Mouse (Mus musculus) kidney, adult 2 months (tissue): ENCODE data around the gene Pank1. TPM values are rescaled to one million over a fixed set of nuclear protein-coding genes. Genes with fewer than 3 reads are reported as not detected.

ENCODE experiments used
- DNase-seq: peaks from one replicate; pipeline ENCODE4 v3.0.0; 2021
- H3K27ac ChIP-seq: fragments of 200-500 bp; 2 replicates; pipeline ENCODE4 v1.5.1; 2012; ENCODE audit warnings: low read depth, low read length, control low read depth, inconsistent platforms; ENCODE audit not compliant: insufficient read depth
- H3K27me3 ChIP-seq: fragments of 200-500 bp; replicated peaks from 2 replicates; pipeline ENCODE4 v1.6.1; 2012; ENCODE audit warnings: mild to moderate bottlenecking, moderate library complexity, low read length, inconsistent platforms; ENCODE audit not compliant: control insufficient read depth, insufficient read depth
- H3K36me3 ChIP-seq: fragments of 200-500 bp; 2 replicates; pipeline ENCODE4 v1.6.1; 2012; ENCODE audit warnings: mild to moderate bottlenecking, moderate library complexity, low read length, inconsistent platforms; ENCODE audit not compliant: control insufficient read depth, insufficient read depth
- H3K4me1 ChIP-seq: fragments of 200-500 bp; 2 replicates; pipeline ENCODE4 v1.6.1; 2011; ENCODE audit warnings: low read length; ENCODE audit not compliant: control insufficient read depth, insufficient read depth
- H3K4me3 ChIP-seq: fragments of 200-500 bp; 2 replicates; pipeline ENCODE4 v1.5.1; 2011; ENCODE audit warnings: mild to moderate bottlenecking, low read depth, low read length, control low read depth; ENCODE audit not compliant: insufficient read depth
- CTCF ChIP-seq: fragments of 200-500 bp; conservative IDR thresholded peaks from 2 replicates; pipeline ENCODE4 v1.5.1; 2011; ENCODE audit warnings: low read depth, mild to moderate bottlenecking, control low read depth, low read length, moderate library complexity, mixed read lengths; ENCODE audit not compliant: insufficient read depth, insufficient read length
- POLR2A ChIP-seq: fragments of 200-500 bp; IDR thresholded peaks from one replicate; pipeline ENCODE4 v1.6.1; 2011; ENCODE audit warnings: low read depth, low read length, control low read depth
- WGBS: fragments of 180-500 bp; shearing (Covaris S2); methylation state at CpG from one replicate; pipeline ENCODE4 v1.1.7; 2018; 5-methylcytosine and 5-hydroxymethylcytosine counted together
- polyA plus RNA-seq: library from polyadenylated mRNA; depleted of rRNA; stranded (reverse); fragments of >200 nt; gene quantifications from 2 replicates; pipeline ENCODE4 v1.2.3, GENCODE M21; 2012

The Pank1 gene
- polyA plus RNA-seq, 1 experiment: 14.3 TPM

DNA sequence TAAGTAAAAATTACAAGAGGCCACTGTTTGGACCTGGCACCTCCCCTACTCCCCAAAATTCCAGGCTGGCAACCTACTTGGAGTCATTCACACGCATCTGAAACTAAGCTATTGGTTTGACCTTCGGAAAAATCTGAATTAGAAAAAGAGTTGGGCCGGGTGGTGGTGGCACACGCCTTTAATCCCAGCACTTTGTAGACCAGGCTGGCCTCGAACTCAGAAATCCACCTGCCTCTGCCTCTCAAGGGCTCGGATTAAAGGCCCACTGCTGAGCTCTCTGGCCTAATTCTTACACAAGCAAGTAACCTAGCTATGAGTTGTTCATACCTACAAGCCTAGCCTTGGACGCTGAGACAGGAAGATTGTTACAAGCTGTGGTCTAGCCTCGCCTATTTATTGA, 33.9 kb downstream of the Pank1 start:
- H3K36me3 ChIP-seq: no peaks in the 10 kb centered on the region; the same call in 1 of the 2 replicates
- 86% methylated on average over 8 of the region's 8 CpGs for whole genome bisulfite sequencing
- TF ChIP-seq CTCF (no peak), POLR2A (no peak)
- no peak for DNase-seq
- H3K4me3 ChIP-seq: no peak overlapping the region
- no peak overlapping the region for H3K27ac ChIP-seq
- peaks cover 12% of the 10 kb centered on the region; the same call in 1 of the 2 replicates for H3K4me1 ChIP-seq
- H3K27me3 ChIP-seq: no peaks in the 10 kb centered on the region

DNA sequence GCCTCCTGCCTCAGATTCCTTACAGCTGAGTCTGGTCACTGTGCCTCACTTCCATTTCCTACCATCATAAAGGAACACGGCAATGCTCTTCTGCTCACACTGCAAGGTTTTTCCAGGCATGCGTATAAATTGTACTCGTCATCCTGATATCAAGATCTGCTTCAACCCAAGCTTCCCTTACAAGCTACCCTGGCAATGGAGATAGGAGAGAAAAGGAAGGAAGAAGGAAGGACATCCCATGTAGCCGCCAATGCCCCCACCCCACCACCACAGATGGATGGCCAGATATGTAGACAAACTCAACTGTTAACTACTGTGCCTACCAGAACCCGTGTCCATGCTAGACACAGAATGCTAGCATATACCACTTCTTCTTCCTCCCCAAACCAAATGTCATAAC, 34.5 kb downstream of the Pank1 start:
- Histone ChIP-seq H3K4me1 (peaks cover 8% of the 10 kb centered on the region; the same call in 1 of the 2 replicates), H3K36me3 (no peaks in the 10 kb centered on the region; the same call in 1 of the 2 replicates), H3K27ac (no peak overlapping the region), H3K27me3 (no peaks in the 10 kb centered on the region), H3K4me3 (no peak overlapping the region)
- WGBS: 69% methylated on average over 5 of the region's 5 CpGs
- no peak for DNase-seq
- TF ChIP-seq CTCF (no peak), POLR2A (no peak)

DNA sequence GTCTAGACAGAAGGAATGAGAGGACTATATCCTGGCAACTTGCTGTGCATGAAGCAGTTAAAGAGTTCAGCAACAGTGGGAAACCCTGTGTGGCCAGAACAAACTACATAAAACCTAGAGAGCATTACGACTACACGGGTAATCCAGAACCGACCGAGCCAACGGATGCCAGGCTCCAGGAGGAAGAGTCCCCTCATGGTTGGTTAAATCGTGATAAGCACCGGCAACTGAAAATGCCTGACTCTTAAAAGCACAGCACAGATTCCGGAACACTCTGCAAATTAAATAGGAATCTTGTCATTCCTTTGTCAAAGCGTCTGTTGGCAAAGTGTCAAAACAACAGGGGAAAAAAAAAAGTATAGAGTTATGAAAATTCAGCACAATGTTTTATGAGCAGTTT, 35.2 kb downstream of the Pank1 start:
- H3K4me1 ChIP-seq: peaks cover 4% of the 10 kb centered on the region; the same call in 1 of the 2 replicates
- 26% methylated on average over 9 of the region's 9 CpGs for WGBS
- H3K27me3 ChIP-seq: no peaks in the 10 kb centered on the region
- DNase-seq: no peak
- no peak overlapping the region for H3K4me3 ChIP-seq
- H3K27ac ChIP-seq: no peak overlapping the region
- peaks cover 2% of the 10 kb centered on the region; the same call in 1 of the 2 replicates for H3K36me3 ChIP-seq
- TF ChIP-seq CTCF: no peak
- no peak for TF ChIP-seq POLR2A

DNA sequence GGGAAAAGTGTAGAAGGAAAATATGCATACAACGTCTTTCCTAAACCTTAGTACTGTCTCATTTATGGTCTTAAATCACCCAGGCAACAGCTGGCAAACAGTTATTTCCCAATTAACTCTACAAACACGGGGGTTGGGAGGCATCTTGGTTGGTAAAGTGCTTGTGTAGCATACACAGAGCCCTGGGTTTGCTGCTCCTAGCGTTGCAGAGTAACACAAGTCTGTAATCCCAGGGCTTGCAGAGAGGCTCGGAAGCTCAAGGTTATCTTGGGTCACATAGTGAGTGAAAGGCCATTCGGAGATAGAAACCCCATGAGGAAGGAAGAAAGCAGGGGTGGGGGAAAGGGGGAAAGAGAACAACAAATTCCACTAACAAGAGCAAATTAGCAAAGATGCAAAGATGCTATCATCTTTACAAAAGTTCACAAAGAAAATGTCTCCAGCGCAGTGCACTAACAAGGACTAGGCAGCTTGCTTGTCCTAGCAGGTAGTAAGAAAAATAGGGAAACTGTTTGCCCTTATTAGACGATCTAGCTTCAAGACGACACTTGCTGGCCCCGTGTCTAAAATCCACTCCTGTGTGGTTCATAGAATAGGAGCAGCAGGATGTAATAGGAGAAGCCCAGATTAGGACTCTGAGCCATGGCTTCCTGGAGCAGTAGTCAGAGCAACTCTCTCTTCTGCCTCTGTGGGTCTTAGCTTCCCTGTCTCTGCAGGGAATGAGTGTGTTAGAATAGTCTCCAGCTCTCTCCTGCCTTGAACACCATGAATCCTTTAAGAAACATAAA, 37.3 kb downstream of the Pank1 start:
- DNase-seq: no peak
- H3K36me3 ChIP-seq: peaks cover 2% of the 10 kb centered on the region; the same call in 1 of the 2 replicates
- H3K4me3 ChIP-seq: no peak overlapping the region
- WGBS: 37% methylated on average over 9 of the region's 9 CpGs
- H3K27ac ChIP-seq: no peak overlapping the region
- no peak for TF ChIP-seq CTCF
- TF ChIP-seq POLR2A: no peak
- H3K4me1 ChIP-seq: peaks cover 4% of the 10 kb centered on the region; the same call in 1 of the 2 replicates
- H3K27me3 ChIP-seq: no peaks in the 10 kb centered on the region

DNA sequence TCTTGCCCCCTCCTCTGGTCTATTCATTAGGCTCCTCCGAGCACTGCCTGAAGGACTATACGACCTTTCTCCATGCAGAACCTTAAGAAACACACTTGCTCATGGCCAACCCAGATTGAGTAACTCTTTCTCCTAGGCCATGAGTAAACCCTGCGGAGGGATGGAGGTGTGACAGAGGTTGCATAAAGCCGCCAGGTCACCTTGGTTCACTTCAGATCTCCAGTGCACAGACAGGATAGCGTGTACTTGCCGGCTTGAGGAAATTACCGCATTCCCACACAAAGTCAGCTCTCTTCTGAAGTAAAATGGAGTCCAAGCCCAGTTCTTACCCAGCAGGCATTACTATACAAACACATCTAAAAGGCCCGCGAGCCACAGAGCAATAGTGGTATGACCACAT, 40.6 kb downstream of the Pank1 start:
- DNase-seq: no peak
- WGBS: 92% methylated on average over 9 of the region's 9 CpGs
- no peak for TF ChIP-seq POLR2A
- TF ChIP-seq CTCF: no peak
- Histone ChIP-seq H3K4me1 (no peaks in the 10 kb centered on the region), H3K27ac (no peak overlapping the region), H3K36me3 (peaks cover 2% of the 10 kb centered on the region; the same call in 1 of the 2 replicates), H3K27me3 (no peaks in the 10 kb centered on the region), H3K4me3 (no peak overlapping the region)

DNA sequence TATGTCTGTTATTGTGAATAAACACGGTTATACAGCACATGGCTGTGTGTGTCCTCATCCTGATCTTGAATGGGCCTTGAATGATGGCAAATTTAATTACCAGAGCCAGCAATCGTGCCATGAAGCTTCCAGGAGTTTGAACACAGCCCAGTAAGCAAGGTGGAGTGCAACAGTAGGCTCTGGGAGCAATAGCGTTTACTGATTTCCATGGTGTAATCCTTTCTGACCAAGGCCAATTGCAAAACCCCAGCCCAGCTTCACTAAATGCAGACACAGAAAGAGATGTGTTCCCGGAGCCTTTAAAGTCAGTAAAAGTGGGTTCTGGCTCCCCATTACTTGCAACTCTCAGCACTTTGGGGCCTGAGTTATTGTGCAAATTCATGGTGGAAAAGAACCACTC, 47.6 kb downstream of the Pank1 start:
- Histone ChIP-seq H3K4me3 (no peak overlapping the region), H3K4me1 (no peaks in the 10 kb centered on the region), H3K27me3 (no peaks in the 10 kb centered on the region), H3K27ac (no peak overlapping the region), H3K36me3 (no peaks in the 10 kb centered on the region; the same call in 1 of the 2 replicates)
- 83% methylated on average over 4 of the region's 4 CpGs for WGBS
- no peak for DNase-seq
- TF ChIP-seq POLR2A: no peak
- no peak for TF ChIP-seq CTCF

DNA sequence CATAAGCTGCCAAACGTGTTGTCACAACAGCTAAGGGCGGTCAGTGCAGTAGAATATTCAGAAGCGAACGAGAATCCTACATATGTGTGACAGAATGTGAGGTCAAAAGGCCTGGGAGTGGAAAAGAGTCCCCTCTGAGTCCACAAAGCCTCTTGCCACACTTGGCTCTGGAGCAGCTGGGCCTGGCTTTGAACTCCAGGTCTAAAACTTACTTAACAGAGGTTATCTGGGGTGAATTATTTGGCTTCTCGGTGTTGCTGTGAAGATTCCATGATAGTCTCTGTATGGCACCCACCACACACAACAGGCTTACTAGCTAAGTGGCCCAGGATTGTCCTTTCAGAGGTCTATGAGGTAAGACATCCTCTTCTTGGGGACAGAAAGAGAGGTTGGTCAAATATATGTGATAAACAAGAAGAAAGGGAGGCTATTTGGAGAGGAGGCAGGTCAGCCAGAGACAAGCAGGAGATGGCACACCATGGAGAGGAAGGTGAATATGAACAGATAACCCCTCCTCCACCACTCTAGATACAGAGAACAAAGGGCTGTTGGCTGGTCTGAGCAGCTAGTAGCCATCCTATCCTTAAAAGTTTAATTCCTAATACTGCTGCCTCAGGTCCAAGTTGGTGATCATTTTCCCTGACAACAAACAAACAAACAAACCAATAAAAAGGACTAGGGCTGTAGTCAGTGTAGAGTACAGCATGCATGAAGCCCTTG, 51.2 kb downstream of the Pank1 start:
- H3K27ac ChIP-seq: no peak overlapping the region

More for the DNA sequence above, 51.2 kb downstream of the Pank1 start:
- Histone ChIP-seq H3K36me3 (no peaks in the 10 kb centered on the region; the same call in 1 of the 2 replicates), H3K4me3 (no peak overlapping the region), H3K4me1 (no peaks in the 10 kb centered on the region), H3K27me3 (no peaks in the 10 kb centered on the region)
- no peak for DNase-seq
- 83% methylated on average over 5 of the region's 5 CpGs for WGBS
- TF ChIP-seq POLR2A: no peak
- no peak for TF ChIP-seq CTCF
